Mouse (Mus musculus): ENCODE data around the gene Hoxb2.

DNA sequence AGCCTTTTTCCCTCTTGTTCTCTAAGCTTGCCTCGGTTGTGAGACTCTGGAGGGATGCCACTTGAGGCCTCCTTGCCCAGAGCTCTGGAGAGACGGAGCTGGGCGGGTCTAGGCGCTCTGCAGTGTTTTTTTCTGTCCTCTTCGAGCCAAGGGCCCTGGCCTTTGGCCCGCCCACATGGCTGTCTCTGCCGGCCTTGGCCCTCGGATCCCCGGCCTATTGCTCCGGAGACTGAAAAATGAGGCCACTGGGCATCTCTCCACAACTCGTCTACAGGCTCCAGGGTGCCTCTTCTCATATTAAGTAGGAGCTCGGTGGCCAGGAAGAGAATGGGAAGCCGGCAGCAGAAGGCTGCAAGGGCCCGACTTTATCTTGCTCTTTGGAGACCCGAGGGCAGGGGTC lies 48.5 kb upstream of the Hoxb2 start:
- TF ChIP-seq CTCF (IDR thresholded peaks at IDR 0.05; ENCODE audit: low read depth): no peak
- TF ChIP-seq EP300 (optimal IDR thresholded peaks at IDR 0.05): no peak

Measured in stomach, postnatal 0 days (tissue).